Mouse (Mus musculus) MEL (cell line): ENCODE data around the gene Hacd4.

Source experiments
- BHLHE40 ChIP-seq: IDR thresholded peaks from 2 replicates; pipeline ENCODE4 v1.6.1; 2012; ENCODE audit warnings: low read depth, mild to moderate bottlenecking, inconsistent platforms, low read length, improper control_type of control experiment, borderline replicate concordance
- CHD2 ChIP-seq: IDR thresholded peaks from 2 replicates; pipeline ENCODE4 v1.6.1; 2011; ENCODE audit warnings: low read length, improper control_type of control experiment
- CTCF ChIP-seq, 3 experiments: IDR thresholded peaks in 2 of 3; conservative IDR thresholded peaks in 1 of 3; 2 replicates each; pipeline ENCODE4 v1.5.1; 2011 to 2012; ENCODE audit warnings: low read length in 3 of 3, low read depth in 2 of 3, mild to moderate bottlenecking in 2 of 3, improper control_type of control experiment in 1 of 3, inconsistent platforms in 1 of 3, mixed read lengths in 1 of 3, moderate library complexity in 1 of 3; ENCODE audit not compliant: control insufficient read depth in 1 of 3, insufficient read depth in 1 of 3, poor library complexity in 1 of 3, severe bottlenecking in 1 of 3
- EP300 ChIP-seq, 2 experiments: IDR thresholded peaks; 2 replicates each; pipeline ENCODE4 v1.6.1; 2011; ENCODE audit warnings: improper control_type of control experiment in 2 of 2, low read length in 2 of 2, low read depth in 1 of 2, mild to moderate bottlenecking in 1 of 2
- GABPA ChIP-seq: IDR thresholded peaks from 2 replicates; pipeline ENCODE4 v1.6.1; 2012; ENCODE audit warnings: low read depth, mild to moderate bottlenecking, inconsistent platforms, low read length, improper control_type of control experiment, moderate library complexity
- MAFK ChIP-seq: IDR thresholded peaks from 2 replicates; pipeline ENCODE4 v1.6.1; 2011; ENCODE audit warnings: low read depth, mild to moderate bottlenecking, low read length, improper control_type of control experiment, borderline replicate concordance
- MAX ChIP-seq: IDR thresholded peaks from 2 replicates; pipeline ENCODE4 v1.6.1; 2011; ENCODE audit warnings: low read length, improper control_type of control experiment
- POLR2A ChIP-seq, 2 experiments: IDR thresholded peaks; 2 replicates each; pipeline ENCODE4 v1.6.1; 2011 to 2012; ENCODE audit warnings: low read length in 2 of 2, mild to moderate bottlenecking in 2 of 2, control low read depth in 1 of 2, improper control_type of control experiment in 1 of 2, low read depth in 1 of 2, moderate library complexity in 1 of 2; ENCODE audit not compliant: control insufficient read depth in 1 of 2, insufficient read depth in 1 of 2, poor library complexity in 1 of 2
- POLR2AphosphoS2 ChIP-seq: IDR thresholded peaks from 2 replicates; pipeline ENCODE4 v1.6.1; 2011; ENCODE audit warnings: low read length, improper control_type of control experiment
- RAD21 ChIP-seq: IDR thresholded peaks from 2 replicates; pipeline ENCODE4 v1.6.1; 2011; ENCODE audit warnings: mild to moderate bottlenecking, low read depth, low read length, improper control_type of control experiment
- ZMIZ1 ChIP-seq: IDR thresholded peaks from 2 replicates; pipeline ENCODE4 v1.6.1; 2012; ENCODE audit warnings: low read depth, mild to moderate bottlenecking, inconsistent platforms, low read length, improper control_type of control experiment, moderate library complexity
- ZNF384 ChIP-seq: IDR thresholded peaks from 2 replicates; pipeline ENCODE4 v1.6.1; 2012; ENCODE audit warnings: low read depth, mild to moderate bottlenecking, inconsistent platforms, low read length, improper control_type of control experiment

GRCm38 (mm10) chr4:88357431-88357830 lies 81.3 kb downstream of the Hacd4 start:
- TF ChIP-seq ZNF384 = no peak
- TF ChIP-seq CTCF (IDR thresholded peaks at IDR 0.05 in 2 of 3, conservative IDR thresholded peaks at IDR 0.05 in 1 of 3; ENCODE audit: control insufficient read depth in 1 of 3, insufficient read depth in 1 of 3, low read depth in 2 of 3, low read length in 3 of 3, poor library complexity in 1 of 3, severe bottlenecking in 1 of 3) = no peak
- no peak for TF ChIP-seq RAD21
- no peak for TF ChIP-seq EP300 (IDR thresholded peaks at IDR 0.05; ENCODE audit: low read depth in 1 of 2, low read length in 2 of 2)
- TF ChIP-seq POLR2A (IDR thresholded peaks at IDR 0.05; ENCODE audit: control insufficient read depth in 1 of 2, insufficient read depth in 1 of 2, low read depth in 1 of 2, low read length in 2 of 2, poor library complexity in 1 of 2) = no peak
- TF ChIP-seq MAX = no peak
- no peak for TF ChIP-seq POLR2AphosphoS2
- TF ChIP-seq MAFK = no peak
- TF ChIP-seq ZMIZ1 = no peak
- no peak for TF ChIP-seq CHD2
- no peak for TF ChIP-seq BHLHE40
- TF ChIP-seq GABPA = no peak
